Mouse (Mus musculus): ENCODE results near the gene Ifit1bl2. TPM values are rescaled to one million over a fixed set of nuclear protein-coding genes. Genes with fewer than 3 reads are reported as not detected.
"Not testable (repeated sequence)": the region's sequence is repeated elsewhere in the genome, so short reads cannot be mapped to it uniquely, and the experiment has no call there.

Gene Ifit1bl2
- total RNA-seq (2021), result under 1 TPM; 0.22 to 0.27 TPM
- long read RNA-seq, result 0 reads

- no peak for DNase-seq (ENCODE audit: low spot score in 2 of 2)
These were observed at the start of gene Ifit1bl2, which contains the start of gene Ifit1 for GRCm38 (mm10) chr19:34640623-34641022. TSS of gene Ifit1bl2 (minus strand) at chr19:34640743. TSS of gene Ifit1 (plus strand) at chr19:34640871.

DNA sequence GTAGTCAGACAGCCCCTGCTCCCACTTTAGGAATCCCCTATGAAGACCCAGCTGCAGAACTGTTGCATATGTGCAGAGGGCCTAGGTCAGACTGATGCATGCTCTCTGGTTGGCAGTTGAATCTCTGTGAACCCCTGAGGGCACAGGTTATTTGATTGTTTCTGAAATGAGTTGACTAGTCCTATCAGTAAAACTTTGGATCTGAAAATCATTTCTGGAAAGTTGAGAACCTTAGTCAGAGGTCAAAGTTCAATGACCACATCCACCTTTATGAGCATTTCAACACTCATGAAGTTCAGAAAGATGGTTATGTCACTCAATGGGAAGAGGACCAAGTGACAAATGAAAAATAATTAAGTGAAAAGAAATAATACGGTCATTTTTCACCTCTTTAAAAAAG lies 45.0 kb upstream of the Ifit1bl2 start:
- no peak for DNase-seq (ENCODE audit: low spot score in 2 of 2)

- DNase-seq (ENCODE audit: low spot score in 2 of 2), result peak; percentile 47 to 59
These were observed 44.3 kb upstream of the Ifit1bl2 start for GRCm38 (mm10) chr19:34684857-34685256.

GRCm38 (mm10) chr19:34678428-34678827 lies 37.9 kb upstream of the Ifit1bl2 start:
- no peak for DNase-seq (ENCODE audit: low spot score in 2 of 2)

GRCm38 (mm10) chr19:34673476-34673875 lies 32.9 kb upstream of the Ifit1bl2 start:
- DNase-seq (ENCODE audit: low spot score in 2 of 2), result no peak

DNA sequence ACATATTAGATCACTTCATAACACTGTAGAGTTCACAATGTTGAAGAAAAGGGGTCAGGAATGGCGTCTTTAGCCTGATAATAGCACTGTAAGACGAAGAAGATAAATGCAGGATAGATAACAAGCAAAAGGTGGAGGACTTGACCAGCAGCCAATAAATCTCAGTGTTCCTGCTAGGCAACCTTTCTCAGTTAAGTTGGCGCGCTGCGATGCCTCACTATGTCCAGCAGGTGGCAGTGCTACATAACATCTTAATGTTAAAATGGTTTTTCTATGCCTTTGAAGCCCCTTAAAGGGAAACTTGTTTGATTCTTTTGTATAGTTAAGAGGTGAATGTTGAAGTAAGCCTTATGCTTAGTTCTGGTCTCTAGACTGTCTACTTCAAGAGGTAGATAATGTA lies 25.6 kb upstream of the Ifit1bl2 start:
- peak; percentile 78 to 80 for DNase-seq (ENCODE audit: low spot score in 2 of 2)

DNA sequence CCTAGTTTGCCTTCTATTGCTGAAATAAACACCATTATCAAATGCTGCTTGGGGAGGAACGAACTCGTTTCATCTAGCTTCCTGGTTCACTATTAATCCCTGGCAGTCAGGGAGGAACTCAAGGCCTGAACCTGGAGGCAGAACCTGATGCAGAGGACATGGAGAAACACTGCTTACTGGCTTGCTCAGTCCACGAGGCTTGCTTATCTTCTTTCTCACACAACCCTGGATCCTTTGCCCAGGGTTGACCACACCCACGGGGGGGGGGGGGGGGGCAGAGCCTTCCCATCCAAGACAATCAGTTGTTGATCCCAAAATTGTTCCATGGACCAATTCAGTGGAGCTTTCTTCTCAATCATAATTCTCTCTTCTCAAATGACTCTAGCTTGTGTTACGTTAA lies 22.2 kb upstream of the Ifit1bl2 start:
- DNase-seq (ENCODE audit: low spot score in 2 of 2), result no peak

DNA sequence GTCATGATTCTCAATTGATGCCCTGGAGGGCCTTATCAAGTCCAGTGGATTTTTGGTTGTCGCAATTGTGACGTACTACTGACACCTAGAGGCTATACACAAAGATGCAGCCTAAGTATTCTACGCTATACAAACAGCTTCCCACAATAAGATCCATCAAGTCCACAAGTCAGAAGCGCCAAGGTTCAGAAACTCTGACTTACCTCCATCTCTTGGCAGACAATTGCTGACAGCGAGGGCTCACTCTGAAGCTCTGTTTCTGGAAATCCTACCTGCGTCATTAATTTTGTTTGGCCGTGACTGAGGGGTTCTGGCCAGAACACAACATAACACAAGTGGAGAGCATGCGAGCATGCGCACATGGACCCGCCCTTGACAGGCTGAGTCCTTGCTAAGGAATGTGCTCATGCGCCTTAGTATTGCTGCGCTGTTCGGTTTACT lies 21.5 kb upstream of the Ifit1bl2 start:
- peak; percentile 28 to 41 for DNase-seq (ENCODE audit: low spot score in 2 of 2)

DNA sequence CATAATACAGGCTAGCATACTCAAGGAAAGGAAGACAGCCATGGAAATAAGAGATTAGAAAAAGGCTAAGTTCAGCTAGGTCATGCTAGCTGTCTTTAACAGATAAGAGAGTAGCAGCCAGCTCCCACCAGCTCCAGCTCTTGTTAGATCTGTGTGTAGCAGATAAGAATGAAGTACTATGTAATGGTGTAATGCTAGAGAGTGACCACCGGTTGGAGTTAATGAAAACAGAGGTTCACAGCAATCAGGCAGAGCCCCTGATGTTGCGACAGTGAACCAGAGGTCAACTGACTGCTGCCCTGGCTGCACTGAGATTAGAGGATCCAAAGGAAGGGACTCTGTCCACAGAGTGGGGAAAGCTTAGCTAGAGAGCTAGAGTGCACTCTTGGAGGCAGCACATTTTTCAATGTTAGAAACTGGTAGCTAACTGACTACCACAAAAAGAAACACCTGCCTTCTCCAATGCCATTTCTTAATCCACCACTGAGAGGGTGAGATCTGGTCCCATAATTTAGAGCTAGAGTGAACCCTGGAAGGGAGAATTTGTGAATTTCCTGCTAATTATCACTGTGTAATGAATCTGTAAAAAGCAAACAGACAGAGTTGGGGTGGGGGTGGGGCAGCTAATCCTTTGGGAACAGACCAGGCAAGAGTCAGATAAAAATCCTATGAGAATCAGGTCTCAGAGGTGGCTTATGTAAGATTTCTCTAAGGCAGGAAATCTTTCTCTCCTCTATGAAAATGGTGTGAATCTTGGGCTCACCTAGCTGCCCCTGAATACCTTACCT lies 16.2 kb upstream of the Ifit1bl2 start:
- no peak for DNase-seq (ENCODE audit: low spot score in 2 of 2)

DNA sequence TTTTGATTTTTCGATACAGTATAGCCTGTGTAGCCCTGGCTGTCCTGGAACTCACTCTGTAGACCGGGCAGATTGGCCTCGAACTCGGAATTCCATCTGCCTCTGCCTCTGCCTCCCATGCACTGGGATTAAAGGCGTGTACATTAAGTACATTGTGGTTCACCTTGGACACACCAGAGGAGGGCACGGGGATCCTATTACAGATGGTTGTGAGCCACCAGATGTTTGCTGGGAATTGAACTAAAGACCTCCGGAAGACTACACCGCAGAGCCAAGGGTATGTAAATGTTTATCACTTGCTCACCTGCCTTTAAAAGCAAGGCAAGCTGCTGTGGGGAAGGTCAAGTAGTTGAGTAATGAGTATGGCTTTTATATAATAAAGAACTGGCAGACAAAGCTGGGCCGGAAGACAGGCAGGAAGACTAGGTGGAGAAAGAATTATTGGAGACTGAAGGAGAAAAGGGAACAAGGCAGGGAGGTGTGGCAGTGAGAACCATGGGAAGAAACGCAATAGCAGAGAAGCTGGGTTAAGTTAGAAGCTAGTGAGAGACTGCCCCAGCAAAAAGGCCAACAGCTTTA lies 14.8 kb upstream of the Ifit1bl2 start:
- DNase-seq (ENCODE audit: low spot score in 2 of 2), result no peak

GRCm38 (mm10) chr19:34650997-34651396 lies 10.5 kb upstream of the Ifit1bl2 start:
- no peak for DNase-seq (ENCODE audit: low spot score in 2 of 2)

DNA sequence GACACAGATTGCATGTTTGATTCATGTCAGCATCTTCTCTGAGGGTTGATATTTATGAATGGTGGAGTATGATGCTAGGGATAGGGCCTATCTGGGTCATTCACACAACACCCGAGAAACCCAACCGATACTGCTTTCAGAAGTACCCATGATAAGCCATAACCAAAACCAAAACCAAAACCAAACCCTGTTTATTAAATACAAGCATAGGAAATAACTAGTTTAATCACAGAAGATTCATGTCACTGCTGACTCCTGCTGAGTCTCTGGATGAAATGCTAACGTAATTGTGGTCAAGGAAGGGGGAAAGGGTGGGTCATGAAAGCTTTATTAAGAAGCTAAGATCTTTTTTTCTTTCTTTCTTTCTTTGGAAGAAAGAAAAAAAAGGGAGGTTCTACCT lies 9.7 kb upstream of the Ifit1bl2 start:
- no peak for DNase-seq (ENCODE audit: low spot score in 2 of 2)

DNA sequence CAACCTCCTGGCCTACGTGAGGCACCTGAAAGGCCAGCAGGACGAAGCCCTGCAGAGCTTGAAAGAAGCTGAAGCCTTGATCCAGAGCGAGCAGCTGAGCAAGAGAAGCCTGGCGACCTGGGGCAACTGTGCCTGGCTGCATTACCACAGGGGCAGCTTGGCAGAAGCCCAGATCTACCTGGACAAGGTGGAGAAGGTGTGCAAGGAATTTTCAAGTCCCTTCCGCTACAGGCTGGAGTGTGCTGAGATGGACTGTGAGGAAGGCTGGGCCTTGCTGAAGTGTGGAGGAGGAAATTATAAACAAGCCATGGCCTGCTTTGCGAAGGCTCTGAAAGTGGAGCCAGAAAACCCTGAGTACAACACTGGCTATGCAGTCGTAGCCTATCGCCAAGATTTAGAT lies 7.1 kb upstream of the Ifit1bl2 start:
- DNase-seq (ENCODE audit: low spot score in 2 of 2), result not testable (repeated sequence)

DNA sequence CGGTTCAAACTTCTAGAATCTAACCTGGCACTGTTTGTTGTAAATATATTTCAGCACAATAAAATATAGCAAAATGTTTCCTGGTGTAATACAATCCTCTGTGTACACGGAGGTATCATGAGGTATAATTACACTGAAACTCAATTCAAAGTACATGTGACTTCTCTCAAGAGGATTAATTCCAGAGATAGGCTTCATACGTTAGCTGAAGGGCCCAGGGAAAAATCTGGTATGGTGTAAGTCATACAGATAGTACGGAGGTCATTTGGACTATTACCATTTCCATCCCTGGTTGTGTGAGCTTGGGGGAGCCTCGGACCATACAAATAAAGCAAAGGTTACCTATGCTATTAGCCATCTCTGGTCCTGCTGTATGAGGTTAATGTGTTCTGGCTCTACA lies 2.1 kb upstream of the Ifit1bl2 start:
- DNase-seq (ENCODE audit: low spot score in 2 of 2), result no peak

GRCm38 (mm10) chr19:34636933-34637557 lies 3.5 kb downstream of the Ifit1bl2 start:
- DNase-seq (ENCODE audit: low spot score in 2 of 2), result peak; percentile 66 to 69

DNA sequence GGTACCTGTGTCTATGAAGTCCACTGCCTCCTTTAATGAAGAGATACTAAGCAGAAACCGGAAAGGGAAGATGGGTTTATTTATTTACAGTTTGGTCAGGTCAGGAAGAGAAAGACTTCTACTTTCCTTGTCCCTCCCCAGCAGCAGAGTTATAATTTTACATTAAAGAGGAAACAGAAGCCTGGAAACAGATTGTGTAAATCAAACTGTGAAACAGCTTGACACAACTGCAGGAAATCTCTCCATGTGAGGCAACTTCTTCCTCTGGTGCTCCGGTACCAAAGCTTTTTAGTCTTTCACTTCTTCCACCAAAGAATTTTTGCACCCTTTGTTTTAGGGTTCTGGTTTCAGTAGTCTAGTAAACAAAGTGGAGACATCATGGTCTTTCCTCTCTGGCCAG lies 7.1 kb downstream of the Ifit1bl2 start:
- no peak for DNase-seq (ENCODE audit: low spot score in 2 of 2)

DNA sequence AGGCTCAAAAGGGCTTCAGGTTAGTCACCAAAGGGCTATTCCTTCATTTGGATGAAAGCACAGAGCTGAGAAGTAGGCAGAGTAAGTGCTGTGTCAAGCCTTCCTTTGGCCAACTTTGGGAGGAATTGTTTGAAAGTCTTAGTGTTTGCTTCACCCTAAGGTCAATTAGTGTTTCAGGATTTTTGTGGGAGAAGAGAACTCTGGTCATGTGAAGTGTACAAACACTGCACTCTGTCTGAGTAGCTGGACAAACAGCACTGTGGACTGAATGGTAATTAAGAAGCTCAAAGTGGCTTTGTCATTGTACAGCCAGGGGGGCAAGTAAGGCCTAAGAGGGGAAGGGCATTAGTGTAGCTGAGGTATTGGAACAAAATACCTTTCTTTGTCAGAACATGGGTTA lies 9.1 kb downstream of the Ifit1bl2 start:
- DNase-seq (ENCODE audit: low spot score in 2 of 2), result no peak

DNA sequence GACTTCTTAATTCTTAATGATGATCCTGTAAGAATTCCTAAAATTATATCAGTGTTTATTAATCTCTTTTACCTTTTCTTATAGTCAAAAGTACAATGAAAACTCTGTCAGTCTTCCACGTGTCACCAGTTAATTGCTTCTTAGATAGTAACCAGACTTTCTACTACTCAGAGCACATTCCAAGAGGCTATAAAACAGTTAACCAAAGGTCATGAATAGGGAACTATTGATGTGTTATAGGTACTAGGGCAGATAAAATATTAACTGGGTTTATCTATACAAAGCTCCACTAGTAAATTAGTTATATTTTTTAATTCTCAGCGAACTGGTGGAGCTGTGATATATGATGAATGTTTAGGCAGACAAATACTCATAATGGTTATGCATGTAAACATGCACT lies 13.0 kb downstream of the Ifit1bl2 start:
- DNase-seq (ENCODE audit: low spot score in 2 of 2), result no peak

GRCm38 (mm10) chr19:34624663-34625062 lies 15.9 kb downstream of the Ifit1bl2 start:
- no peak for DNase-seq (ENCODE audit: low spot score in 2 of 2)

GRCm38 (mm10) chr19:34623781-34624180 lies 16.8 kb downstream of the Ifit1bl2 start:
- no peak for DNase-seq (ENCODE audit: low spot score in 2 of 2)

GRCm38 (mm10) chr19:34620871-34621270 lies 19.7 kb downstream of the Ifit1bl2 start:
- DNase-seq (ENCODE audit: low spot score in 2 of 2), result no peak
